Mouse (Mus musculus) stomach, embryonic 15.5 days (tissue): Measurements from ENCODE around the gene Kif4. TPM values are rescaled to one million over a fixed set of nuclear protein-coding genes. Genes with fewer than 3 reads are reported as not detected.

Experiments used
- ATAC-seq: fragments of 200-750 bp; cut with Nextera tagmentation; 2 replicates; pipeline ENCODE4 v1.8.0; 2017; ENCODE audit warnings: low read depth, moderate number of reproducible peaks, moderate TSS enrichment; ENCODE audit not compliant: insufficient read depth, low FRiP score
- H3K27ac ChIP-seq: fragments of 300-500 bp; sonication (generic); 2 replicates; pipeline ENCODE4 v1.5.1; 2015; ENCODE audit warnings: mild to moderate bottlenecking, inconsistent platforms
- H3K27me3 ChIP-seq: fragments of 300-500 bp; sonication (generic); replicated peaks from 2 replicates; pipeline ENCODE4 v1.6.1; 2015; ENCODE audit warnings: inconsistent platforms
- H3K36me3 ChIP-seq: fragments of 300-500 bp; sonication (generic); 2 replicates; pipeline ENCODE4 v1.6.1; 2015; ENCODE audit warnings: inconsistent platforms
- H3K4me1 ChIP-seq: fragments of 300-500 bp; sonication (generic); 2 replicates; pipeline ENCODE4 v1.6.1; 2015; ENCODE audit warnings: inconsistent platforms
- H3K4me2 ChIP-seq: fragments of 300-500 bp; sonication (generic); 2 replicates; pipeline ENCODE4 v1.6.1; 2015; ENCODE audit warnings: mild to moderate bottlenecking, inconsistent platforms
- H3K4me3 ChIP-seq: fragments of 300-500 bp; sonication (generic); replicated peaks from 2 replicates; pipeline ENCODE4 v1.5.1; 2015; ENCODE audit warnings: inconsistent platforms
- H3K9ac ChIP-seq: fragments of 300-500 bp; sonication (generic); 2 replicates; pipeline ENCODE4 v1.6.1; 2015; ENCODE audit warnings: inconsistent platforms
- H3K9me3 ChIP-seq: fragments of 300-500 bp; sonication (generic); 2 replicates; pipeline ENCODE4 v1.6.1; 2016; ENCODE audit warnings: inconsistent platforms
- WGBS: fragments of 180-500 bp; shearing (Covaris S2); methylation state at CpG from one replicate; pipeline ENCODE4 v1.1.7; 2015; 5-methylcytosine and 5-hydroxymethylcytosine counted together
- polyA plus RNA-seq: library from polyadenylated mRNA; unstranded; fragments of >200 nt; fragmentation: Nextera tagmentation; extraction: Ambion mirVana; gene quantifications from 2 replicates; pipeline ENCODE4 v1.2.1, GENCODE M21; 2015

Kif4 gene
- 22.5 and 25.2 TPM in 2 replicates for polyA plus RNA-seq

DNA sequence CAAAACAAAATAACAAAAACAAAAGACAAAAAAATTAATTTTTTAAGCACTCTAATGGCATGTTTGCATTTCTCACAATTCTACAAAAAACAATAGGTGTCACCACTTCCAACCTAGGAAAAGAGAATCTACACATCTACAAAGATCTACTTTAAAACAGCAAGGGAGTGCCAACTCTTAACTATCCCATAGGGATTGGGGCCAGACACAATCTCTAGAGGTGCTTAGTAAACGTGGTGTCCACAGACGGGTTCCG, at the start of gene Kif4:
Gene Kif4 (plus strand): TSS at position 192 of the 256 bp plus-strand sequence.
- peak within 1 kb of the TSS; percentile 56 for H3K4me3 ChIP-seq
- H3K9me3 ChIP-seq: no peaks in the 10 kb centered on the region
- peak within 1 kb of the TSS; percentile 37; the same call in 1 of the 2 replicates for H3K9ac ChIP-seq
- 14% methylated on average over 3 of the region's 3 CpGs for WGBS
- peak within 1 kb of the TSS; percentile 80 for H3K4me2 ChIP-seq
- peak within 1 kb of the TSS; percentile 77 for H3K27ac ChIP-seq
- no peaks in the 10 kb centered on the region for H3K27me3 ChIP-seq
- no peak for ATAC-seq
- H3K4me1 ChIP-seq: no peaks in the 10 kb centered on the region
- no peaks in the 10 kb centered on the region for H3K36me3 ChIP-seq

DNA sequence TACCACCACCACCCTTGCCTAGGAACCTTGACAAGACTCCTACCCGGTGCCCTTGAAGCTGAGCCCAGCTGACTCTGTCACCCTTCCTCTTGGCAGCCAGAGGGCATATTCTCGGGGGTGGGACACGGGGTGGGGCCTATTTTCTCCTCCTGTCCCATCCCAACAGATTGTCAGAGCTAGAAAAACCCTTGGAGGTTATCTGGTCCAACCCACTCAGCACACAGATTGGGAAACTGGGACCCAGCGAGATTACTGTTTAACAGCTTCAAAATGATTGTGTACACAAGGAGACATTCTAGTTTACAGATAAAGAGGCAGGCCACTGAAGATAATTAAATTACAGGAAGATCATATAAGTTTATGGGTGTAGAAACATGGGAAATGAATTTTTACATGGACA, 30.7 kb upstream of the Kif4 start, which contains the start of gene P2ry4:
Gene P2ry4 (minus strand): TSS at position 79 of the 400 bp plus-strand sequence.
- no peaks in the 10 kb centered on the region for H3K36me3 ChIP-seq
- ATAC-seq: no peak
- 0 out of 2 replicates have a peak, but pooled peaks cover 3% of the 10 kb centered on the region for H3K27me3 ChIP-seq

DNA sequence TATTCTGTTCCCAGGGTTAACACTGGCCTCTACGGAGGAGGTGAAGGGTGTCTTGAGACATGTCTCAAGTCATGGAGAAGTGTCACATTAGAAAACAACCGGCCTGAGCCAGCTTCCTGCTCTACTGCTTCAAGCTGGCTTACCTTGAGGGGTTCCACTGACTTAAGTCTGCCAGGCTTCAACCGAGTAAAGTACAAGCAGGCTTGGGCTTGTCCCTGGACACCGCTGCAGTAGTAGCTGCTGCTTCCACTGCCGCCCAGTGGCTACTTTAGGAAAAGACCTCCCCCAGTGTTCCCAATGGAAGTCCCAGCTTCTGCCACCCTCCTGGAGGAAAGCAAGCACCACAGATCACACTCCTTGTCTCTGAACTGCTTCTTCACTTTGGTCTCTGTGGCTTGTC, 28.1 kb upstream of the Kif4 start:
- H3K9ac ChIP-seq: no peak overlapping the region
- 0 out of 2 replicates have a peak, but pooled peaks cover 5% of the 10 kb centered on the region for H3K27me3 ChIP-seq
- H3K36me3 ChIP-seq: no peaks in the 10 kb centered on the region
- no peaks in the 10 kb centered on the region for H3K4me1 ChIP-seq
- H3K4me2 ChIP-seq: no peak overlapping the region
- H3K27ac ChIP-seq: no peak overlapping the region
- H3K4me3 ChIP-seq: no peak overlapping the region
- H3K9me3 ChIP-seq: no peaks in the 10 kb centered on the region
- no peak for ATAC-seq
- WGBS: 22% methylated on average over 5 of the region's 5 CpGs

More for the DNA sequence above, 30.7 kb upstream of the Kif4 start, which contains the start of gene P2ry4:
- 55% methylated on average over 4 of the region's 4 CpGs for WGBS
- Histone ChIP-seq H3K9ac (no peak within 1 kb of the TSS), H3K27ac (no peak within 1 kb of the TSS), H3K4me3 (no peak within 1 kb of the TSS), H3K9me3 (no peaks in the 10 kb centered on the region), H3K4me2 (no peak within 1 kb of the TSS), H3K4me1 (no peaks in the 10 kb centered on the region)

DNA sequence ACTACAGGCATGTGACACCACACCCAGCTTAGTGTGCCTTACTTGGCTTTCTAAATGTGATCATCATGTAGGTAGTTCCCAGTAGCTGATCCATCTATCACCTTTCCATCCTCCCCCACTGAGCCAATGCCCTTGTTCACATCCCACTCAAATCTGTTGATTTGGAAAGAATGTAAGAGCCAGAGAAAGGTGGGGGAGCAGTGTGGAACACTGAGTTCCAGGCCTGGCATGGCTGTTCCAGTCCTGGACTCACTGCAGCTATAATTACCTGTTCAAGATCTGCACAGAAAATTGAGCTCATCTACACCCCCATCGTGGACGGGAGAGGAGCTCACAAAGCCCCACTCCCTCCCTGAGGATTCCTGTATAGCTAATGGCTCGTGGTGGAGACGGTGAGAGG, 25.8 kb upstream of the Kif4 start:
- Histone ChIP-seq H3K9me3 (no peaks in the 10 kb centered on the region), H3K36me3 (no peaks in the 10 kb centered on the region), H3K27me3 (0 out of 2 replicates have a peak, but pooled peaks cover 3% of the 10 kb centered on the region), H3K4me2 (no peak overlapping the region), H3K9ac (no peak overlapping the region), H3K4me1 (no peaks in the 10 kb centered on the region), H3K4me3 (no peak overlapping the region), H3K27ac (no peak overlapping the region)
- no peak for ATAC-seq
- 60% methylated on average over 4 of the region's 4 CpGs for WGBS

DNA sequence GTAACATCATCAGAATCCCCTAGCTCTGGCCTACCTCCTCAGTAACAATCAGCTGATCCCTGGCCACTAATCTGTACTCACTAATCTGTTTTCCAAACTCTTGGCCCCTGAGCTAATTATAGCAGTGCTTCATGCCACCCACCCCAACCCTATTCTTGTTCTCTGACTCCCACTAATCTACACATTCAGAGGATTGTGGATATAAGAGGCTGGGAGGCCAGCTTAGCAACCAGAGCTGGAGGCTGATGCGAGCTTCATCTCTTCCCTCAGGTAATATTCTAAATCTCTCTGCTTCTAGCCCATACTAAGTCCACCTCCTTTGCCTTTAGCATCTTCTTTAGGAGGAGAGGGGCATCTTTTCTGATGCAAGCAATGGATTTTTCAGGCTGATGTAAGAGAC, 20.2 kb upstream of the Kif4 start, which contains the start of gene Arr3:
Gene Arr3 (plus strand): TSS at position 184 of the 400 bp plus-strand sequence.
- Histone ChIP-seq H3K9me3 (no peaks in the 10 kb centered on the region), H3K4me2 (no peak within 1 kb of the TSS), H3K4me1 (no peaks in the 10 kb centered on the region), H3K27ac (no peak within 1 kb of the TSS), H3K36me3 (no peaks in the 10 kb centered on the region), H3K9ac (no peak within 1 kb of the TSS), H3K4me3 (no peak within 1 kb of the TSS), H3K27me3 (0 out of 2 replicates have a peak, but pooled peaks cover 3% of the 10 kb centered on the region)
- 69% methylated on average over 1 of the region's 1 CpGs for WGBS
- ATAC-seq: no peak

DNA sequence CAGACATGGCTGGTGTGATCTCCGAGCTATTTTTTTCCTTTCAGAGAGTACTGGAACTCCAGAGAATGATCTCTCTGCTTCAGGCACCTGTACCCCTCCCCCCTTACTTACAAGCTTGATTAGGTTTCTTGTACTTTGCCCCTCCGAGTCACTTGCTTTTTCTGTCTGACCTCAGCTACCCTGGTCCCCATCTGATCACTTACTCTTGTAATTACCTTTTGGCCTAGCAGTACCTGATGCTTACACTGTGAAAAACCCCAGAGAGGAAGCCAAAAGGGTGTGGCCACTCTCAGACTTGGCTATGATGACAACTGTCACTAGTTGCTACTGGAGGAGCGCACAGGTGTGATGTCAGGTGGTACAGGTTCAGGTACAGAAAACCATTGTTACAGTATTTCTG, 7.0 kb upstream of the Kif4 start:
- Histone ChIP-seq H3K4me1 (no peaks in the 10 kb centered on the region), H3K27ac (no peak overlapping the region), H3K36me3 (no peaks in the 10 kb centered on the region), H3K9me3 (no peaks in the 10 kb centered on the region), H3K9ac (no peak overlapping the region), H3K27me3 (no peaks in the 10 kb centered on the region), H3K4me3 (no peak overlapping the region), H3K4me2 (no peak overlapping the region)
- ATAC-seq: no peak
- WGBS: 54% methylated on average over 3 of the region's 3 CpGs

DNA sequence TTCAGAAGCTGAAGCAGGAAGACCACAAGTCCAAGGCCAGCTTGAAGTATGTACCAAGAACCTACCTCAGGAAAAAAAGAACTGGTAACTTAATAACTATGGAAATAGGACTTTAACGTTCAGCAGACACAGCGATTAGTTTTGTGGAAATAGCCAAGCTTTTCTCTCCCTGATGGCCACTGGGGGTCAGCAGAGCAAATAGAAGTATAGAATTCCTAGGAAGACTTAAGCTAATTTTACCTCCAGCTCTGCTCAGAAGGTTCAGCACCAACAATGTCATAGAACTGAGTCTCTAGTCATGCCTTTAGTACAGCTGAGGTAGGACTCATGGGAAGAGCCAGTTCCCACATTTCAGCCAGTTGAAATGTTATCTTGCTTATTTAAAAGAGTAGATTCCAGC, 4.2 kb upstream of the Kif4 start:
- H3K36me3 ChIP-seq: no peaks in the 10 kb centered on the region
- no peaks in the 10 kb centered on the region for H3K9me3 ChIP-seq
- no peaks in the 10 kb centered on the region for H3K27me3 ChIP-seq
- H3K4me1 ChIP-seq: no peaks in the 10 kb centered on the region
- WGBS: 62% methylated on average over 2 of the region's 2 CpGs
- ATAC-seq: no peak
- H3K4me2 ChIP-seq: no peak overlapping the region
- H3K27ac ChIP-seq: no peak overlapping the region
- no peak overlapping the region for H3K9ac ChIP-seq
- no peak overlapping the region for H3K4me3 ChIP-seq

DNA sequence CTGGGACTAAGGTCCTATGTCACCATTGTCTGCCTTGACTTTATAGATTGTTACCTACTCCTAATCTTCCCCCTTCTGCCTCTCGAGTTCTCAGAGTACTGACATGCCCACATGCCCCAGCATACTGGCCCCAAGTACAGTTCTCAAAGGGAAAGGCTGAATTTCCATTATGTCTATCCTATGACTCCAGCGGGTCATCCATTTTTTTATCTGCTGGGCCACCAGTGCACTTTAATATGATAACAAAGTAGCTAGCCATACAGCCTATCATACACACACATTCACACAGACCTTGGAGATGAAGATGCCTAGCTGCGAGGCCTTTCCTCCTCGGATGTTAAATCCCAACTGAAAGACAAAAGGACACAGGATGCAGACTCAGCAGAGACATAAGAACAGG, 1.3 kb upstream of the Kif4 start:
- Histone ChIP-seq H3K27ac (no peak overlapping the region), H3K36me3 (no peaks in the 10 kb centered on the region), H3K4me3 (no peak overlapping the region), H3K27me3 (no peaks in the 10 kb centered on the region), H3K4me2 (no peak overlapping the region), H3K9me3 (no peaks in the 10 kb centered on the region), H3K9ac (no peak overlapping the region), H3K4me1 (no peaks in the 10 kb centered on the region)
- 87% methylated on average over 4 of the region's 4 CpGs for WGBS
- ATAC-seq: no peak

DNA sequence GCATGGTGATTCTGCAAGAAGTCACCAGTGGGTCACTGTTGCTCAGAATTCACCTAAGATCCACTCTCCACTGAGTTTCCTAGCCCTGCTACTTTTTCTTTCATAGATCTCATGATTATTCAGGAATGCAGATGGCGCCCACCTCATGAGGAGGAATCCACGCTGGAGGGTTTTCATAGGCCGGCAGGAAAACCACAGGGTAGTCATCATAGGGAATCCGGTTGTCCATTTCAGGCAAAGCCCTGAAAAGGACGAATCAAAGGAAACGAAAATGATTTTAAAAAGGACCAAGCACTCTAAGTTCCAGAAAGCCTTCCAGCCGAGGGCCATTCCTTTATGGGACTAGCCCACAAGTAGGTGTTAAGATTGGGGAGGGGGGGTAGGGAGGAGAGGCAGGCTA, 391 bp upstream of the Kif4 start:
- no peaks in the 10 kb centered on the region for H3K36me3 ChIP-seq
- no peak for ATAC-seq
- 38% methylated on average over 7 of the region's 7 CpGs for WGBS

DNA sequence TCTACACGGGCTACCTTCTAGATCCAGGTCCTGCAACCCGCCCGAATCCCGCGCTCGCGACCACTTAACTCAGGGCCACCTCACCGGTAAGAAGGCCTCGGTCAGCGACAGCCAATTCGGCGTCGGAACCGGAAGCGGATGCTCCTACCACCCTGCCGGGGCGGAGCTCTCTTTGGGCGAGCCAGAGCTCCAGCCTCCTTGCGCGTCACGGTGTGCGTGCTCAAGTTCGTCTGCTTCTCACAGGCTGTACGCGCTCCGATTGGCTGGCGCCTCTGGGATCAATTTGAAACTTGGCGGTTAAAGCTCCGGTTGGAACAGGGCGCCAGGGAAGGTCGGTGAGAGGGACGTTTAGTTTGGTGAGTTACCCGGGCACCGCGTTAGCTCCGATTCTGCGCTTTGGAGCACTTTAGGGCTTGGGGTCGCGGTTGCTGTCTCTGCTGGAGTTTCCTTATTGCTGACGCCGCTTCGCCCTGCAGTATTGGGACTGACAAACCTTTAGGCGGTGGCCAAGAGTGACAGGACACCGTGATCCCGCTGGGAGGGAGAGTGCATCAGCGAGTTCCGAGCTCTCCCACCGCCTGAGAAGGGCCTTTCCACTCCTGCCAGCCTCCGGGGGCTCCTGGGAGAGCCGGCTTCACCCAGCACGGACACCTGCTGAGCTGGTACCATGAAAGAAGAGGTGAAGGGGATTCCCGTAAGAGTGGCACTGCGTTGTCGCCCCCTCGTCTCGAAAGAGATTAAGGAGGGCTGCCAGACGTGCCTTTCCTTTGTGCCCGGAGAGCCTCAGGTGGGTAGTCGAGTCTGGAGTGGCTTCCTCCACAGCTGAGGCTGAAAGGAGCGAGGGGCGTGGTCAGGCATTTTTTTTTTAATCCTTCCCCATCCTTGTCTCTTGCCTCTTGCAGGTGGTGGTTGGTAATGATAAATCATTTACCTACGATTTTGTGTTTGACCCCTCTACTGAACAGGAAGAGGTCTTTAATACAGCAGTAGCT, 561 bp downstream of the Kif4 start, which contains the start of gene Pdzd11:
Gene Pdzd11 (minus strand): TSS at position 767 of the 992 bp plus-strand sequence.
- no peaks in the 10 kb centered on the region for H3K36me3 ChIP-seq
- peak within 1 kb of the TSS; percentile 56 for H3K4me3 ChIP-seq
- ATAC-seq: peak; percentile 99
- H3K4me2 ChIP-seq: peak within 1 kb of the TSS; percentile 80
- no peaks in the 10 kb centered on the region for H3K4me1 ChIP-seq
- no peaks in the 10 kb centered on the region for H3K9me3 ChIP-seq
- H3K9ac ChIP-seq: peak within 1 kb of the TSS; percentile 37; the same call in 1 of the 2 replicates
- H3K27ac ChIP-seq: peak within 1 kb of the TSS; percentile 77
- 15% methylated on average over 62 of the region's 62 CpGs for WGBS
- H3K27me3 ChIP-seq: no peaks in the 10 kb centered on the region

More for the DNA sequence above, 391 bp upstream of the Kif4 start:
- peak overlapping the region; percentile 49 for H3K4me2 ChIP-seq
- H3K4me1 ChIP-seq: no peaks in the 10 kb centered on the region
- no peak overlapping the region for H3K9ac ChIP-seq
- no peaks in the 10 kb centered on the region for H3K9me3 ChIP-seq
- H3K4me3 ChIP-seq: peak overlapping the region; percentile 56
- no peaks in the 10 kb centered on the region for H3K27me3 ChIP-seq
- H3K27ac ChIP-seq: no peak overlapping the region

DNA sequence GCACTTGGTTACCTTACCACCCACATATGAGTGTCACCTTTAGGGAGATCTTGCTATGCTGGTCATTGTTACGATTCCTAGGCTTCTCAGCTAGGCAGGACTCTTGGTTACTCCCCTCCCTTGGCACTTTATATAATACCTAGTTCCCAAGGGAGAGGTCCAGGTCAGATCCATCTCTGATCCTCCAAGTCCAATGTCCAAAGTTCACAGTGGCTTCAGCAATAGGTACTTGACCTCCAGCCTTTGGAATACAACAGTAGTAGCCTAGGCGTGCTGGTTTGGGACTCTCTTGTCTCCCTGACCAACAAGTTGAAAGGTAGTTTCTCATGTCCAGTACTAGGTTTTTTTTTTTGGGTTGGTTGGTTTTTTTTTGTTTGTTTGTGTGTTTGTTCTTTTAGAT, 3.5 kb downstream of the Kif4 start:
- Histone ChIP-seq H3K4me3 (no peak overlapping the region), H3K27me3 (no peaks in the 10 kb centered on the region), H3K4me1 (no peaks in the 10 kb centered on the region), H3K27ac (no peak overlapping the region), H3K9me3 (no peaks in the 10 kb centered on the region), H3K9ac (no peak overlapping the region), H3K36me3 (no peaks in the 10 kb centered on the region), H3K4me2 (no peak overlapping the region)
- WGBS: 92% methylated on average over 2 of the region's 2 CpGs
- ATAC-seq: no peak

DNA sequence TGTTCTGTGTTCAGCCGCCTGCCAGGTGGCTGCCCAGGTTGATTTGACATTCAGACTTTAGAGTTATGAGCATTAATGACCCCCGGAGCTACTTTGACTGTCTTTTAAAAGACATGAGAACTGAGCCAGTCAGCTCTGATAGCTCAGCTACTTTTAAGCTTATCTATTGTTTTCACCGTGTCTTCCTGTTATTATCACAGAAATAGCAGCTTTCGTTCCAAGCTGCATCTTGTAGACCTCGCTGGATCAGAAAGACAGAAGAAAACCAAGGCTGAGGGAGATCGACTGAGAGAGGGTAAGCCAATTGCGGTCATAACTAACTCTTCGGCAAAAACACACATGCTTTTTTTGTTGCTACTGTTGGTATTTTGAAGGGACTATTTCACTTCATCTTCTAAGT, 12.9 kb downstream of the Kif4 start:
- Histone ChIP-seq H3K27me3 (no peaks in the 10 kb centered on the region), H3K9me3 (no peaks in the 10 kb centered on the region), H3K4me3 (no peak overlapping the region), H3K4me1 (no peaks in the 10 kb centered on the region), H3K9ac (no peak overlapping the region), H3K36me3 (0 out of 2 replicates have a peak, but pooled peaks cover 3% of the 10 kb centered on the region), H3K4me2 (no peak overlapping the region), H3K27ac (no peak overlapping the region)
- no peak for ATAC-seq
- 92% methylated on average over 8 of the region's 8 CpGs for WGBS
